Mouse (Mus musculus): Measurements from ENCODE around the gene Ppm1l.

Ppm1l gene

GRCm38 (mm10) chr3:69597211-69597610 lies 280.6 kb downstream of the Ppm1l start:
- in situ Hi-C loops (cut with MboI) = no loop called here

GRCm38 (mm10) chr3:69597816-69598215 lies 281.2 kb downstream of the Ppm1l start:
- in situ Hi-C loops (cut with MboI) = no loop called here

GRCm38 (mm10) chr3:69598261-69599165 lies 281.9 kb downstream of the Ppm1l start, which contains the start of gene B3galnt1:
Gene B3galnt1 (minus strand): TSS chr3:69598960.
- in situ Hi-C loops (cut with MboI) = no loop called here

- in situ Hi-C loops (cut with MboI) = no loop called here
Measured at GRCm38 (mm10) chr3:69599166-69599500, 282.5 kb downstream of the Ppm1l start.

- in situ Hi-C loops (cut with MboI) = no loop called here
Measured at GRCm38 (mm10) chr3:69606923-69607322, 290.3 kb downstream of the Ppm1l start.

GRCm38 (mm10) chr3:69607468-69607867 lies 290.8 kb downstream of the Ppm1l start:
- in situ Hi-C loops (cut with MboI) = no loop called here

GRCm38 (mm10) chr3:69607909-69608308 lies 291.2 kb downstream of the Ppm1l start:
- in situ Hi-C loops (cut with MboI) = no loop called here
